Mouse (Mus musculus) lung, embryonic 16.5 days (tissue): ENCODE measurements at regions not wholly inside any gene's neighbourhood (a gene's known extent, or its start where the extent isn't known, plus 50 kb on each side); places are given as distances from the start of the nearest gene placed in this dataset.
A peak's percentile ranks its signal among the peaks of the same experiment; 100 is the strongest.

ENCODE experiments used
- ATAC-seq: fragments of 200-750 bp; cut with Nextera tagmentation; 2 replicates; pipeline ENCODE4 v1.8.0; 2017; ENCODE audit warnings: low read depth, mild to moderate bottlenecking, moderate library complexity
- H3K27ac ChIP-seq: fragments of 300-500 bp; sonication (generic); 2 replicates; pipeline ENCODE4 v1.5.1; 2014; ENCODE audit warnings: mild to moderate bottlenecking, control low read depth, low read length
- H3K27me3 ChIP-seq: fragments of 300-500 bp; sonication (generic); 2 replicates; pipeline ENCODE4 v1.6.1; 2014; ENCODE audit warnings: low read depth, low read length, mixed read lengths; ENCODE audit not compliant: control insufficient read depth, insufficient read depth
- H3K36me3 ChIP-seq: fragments of 300-500 bp; sonication (generic); 2 replicates; pipeline ENCODE4 v1.6.1; 2014; ENCODE audit warnings: low read length; ENCODE audit not compliant: control insufficient read depth, insufficient read depth
- H3K4me1 ChIP-seq: fragments of 300-500 bp; sonication (generic); replicated peaks from 2 replicates; pipeline ENCODE4 v1.6.1; 2014; ENCODE audit warnings: low read length, mixed read lengths; ENCODE audit not compliant: control insufficient read depth, insufficient read depth
- H3K4me2 ChIP-seq: fragments of 300-500 bp; sonication (generic); 2 replicates; pipeline ENCODE4 v1.6.1; 2014; ENCODE audit warnings: low read depth, low read length, control low read depth
- H3K4me3 ChIP-seq: fragments of 300-500 bp; sonication (generic); 2 replicates; pipeline ENCODE4 v1.5.1; 2014; ENCODE audit warnings: mild to moderate bottlenecking, low read length, control low read depth
- H3K9ac ChIP-seq: fragments of 300-500 bp; sonication (generic); 2 replicates; pipeline ENCODE4 v1.6.1; 2014; ENCODE audit warnings: low read length, control low read depth
- H3K9me3 ChIP-seq: fragments of 300-500 bp; sonication (generic); 2 replicates; pipeline ENCODE4 v1.6.1; 2016; ENCODE audit warnings: low read length; ENCODE audit not compliant: control insufficient read depth
- whole genome bisulfite sequencing: fragments of 180-500 bp; shearing (Covaris S2); extraction: QIAGEN DNeasy Blood & Tissue Kit; methylation state at CpG from one replicate; pipeline ENCODE4 v1.1.7; 2014; 5-methylcytosine and 5-hydroxymethylcytosine counted together

GRCm38 (mm10) chr5:111619974-111620373, 113.8 kb upstream of the Gm26897 start:
- no peaks in the 10 kb centered on the region for H3K27me3 ChIP-seq
- no peaks in the 10 kb centered on the region for H3K4me1 ChIP-seq
- peak overlapping the region; percentile 7; the same call in 1 of the 2 replicates for H3K27ac ChIP-seq
- no peaks in the 10 kb centered on the region for H3K9me3 ChIP-seq
- no peaks in the 10 kb centered on the region for H3K36me3 ChIP-seq
- no peak overlapping the region for H3K4me2 ChIP-seq
- peak; percentile 71 for ATAC-seq
- H3K9ac ChIP-seq: no peak overlapping the region; the same call in 1 of the 2 replicates
- no peak overlapping the region for H3K4me3 ChIP-seq
- WGBS: 29% methylated on average over 9 of the region's 9 CpGs

GRCm38 (mm10) chr5:111620626-111621025, 113.1 kb upstream of the Gm26897 start:
- H3K27me3 ChIP-seq: no peaks in the 10 kb centered on the region
- no peak overlapping the region for H3K9ac ChIP-seq
- no peak for ATAC-seq
- no peak overlapping the region for H3K4me3 ChIP-seq
- no peaks in the 10 kb centered on the region for H3K9me3 ChIP-seq
- no peaks in the 10 kb centered on the region for H3K4me1 ChIP-seq
- 65% methylated on average over 6 of the region's 6 CpGs for WGBS
- no peak overlapping the region for H3K4me2 ChIP-seq
- H3K27ac ChIP-seq: no peak overlapping the region; the same call in 1 of the 2 replicates
- H3K36me3 ChIP-seq: no peaks in the 10 kb centered on the region

DNA sequence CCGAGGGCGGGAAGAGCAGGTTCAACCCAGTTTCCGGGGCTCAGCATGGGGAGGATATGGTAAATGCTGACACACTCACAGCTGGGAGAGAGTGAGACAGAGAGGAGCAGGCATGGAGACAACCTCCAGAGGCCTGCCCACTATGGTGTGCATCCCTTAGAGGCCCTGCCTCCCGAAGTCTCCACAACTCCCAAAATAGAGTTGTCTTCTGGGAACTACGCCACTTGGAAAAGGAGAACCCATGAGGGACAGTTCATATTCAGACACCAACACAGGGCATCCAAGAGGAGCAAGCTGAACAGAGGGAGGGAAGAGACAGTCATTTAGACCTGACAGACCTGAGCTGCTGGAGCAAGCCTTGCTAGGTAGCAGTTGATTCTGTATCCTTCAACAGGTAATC, 111.2 kb upstream of the Gm26897 start:
- no peaks in the 10 kb centered on the region for H3K36me3 ChIP-seq
- no peaks in the 10 kb centered on the region for H3K27me3 ChIP-seq
- H3K4me3 ChIP-seq: no peak overlapping the region
- H3K4me2 ChIP-seq: no peak overlapping the region
- no peaks in the 10 kb centered on the region for H3K9me3 ChIP-seq
- no peak overlapping the region for H3K27ac ChIP-seq
- H3K9ac ChIP-seq: no peak overlapping the region
- no peaks in the 10 kb centered on the region for H3K4me1 ChIP-seq
- no peak for ATAC-seq
- 66% methylated on average over 5 of the region's 5 CpGs for WGBS

DNA sequence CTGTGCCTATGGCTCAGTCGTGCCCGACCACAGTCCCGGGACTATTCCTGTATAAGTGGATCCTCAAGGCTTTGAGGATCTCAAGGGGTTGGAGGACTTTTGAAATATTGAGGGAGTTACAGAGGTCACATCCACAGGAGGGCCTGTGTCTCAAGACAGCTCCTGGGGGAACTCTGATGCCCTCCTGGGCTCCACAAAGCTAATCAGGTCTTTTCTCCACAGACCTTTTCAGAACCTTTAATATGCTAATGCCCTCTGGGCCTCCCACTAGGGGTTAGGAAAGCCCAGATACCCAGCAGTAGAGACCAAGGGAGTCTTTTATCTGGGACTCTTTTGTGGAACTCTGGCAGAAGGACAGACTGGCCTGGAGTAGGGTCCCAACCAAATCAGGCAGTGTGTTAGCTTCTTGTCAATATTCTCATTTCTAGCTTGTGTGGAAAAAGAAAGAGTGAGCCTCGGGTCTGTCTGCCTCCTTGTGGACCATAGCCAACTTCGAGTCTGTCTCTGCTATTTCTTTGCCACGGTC, 107.4 kb upstream of the Gm26897 start:
- ATAC-seq: 0 out of 2 replicates have a peak, but pooled peaks have one; percentile 33
- Histone ChIP-seq H3K4me1 (peaks cover 2% of the 10 kb centered on the region), H3K36me3 (no peaks in the 10 kb centered on the region), H3K27ac (no peak overlapping the region), H3K9me3 (no peaks in the 10 kb centered on the region), H3K4me3 (no peak overlapping the region), H3K27me3 (no peaks in the 10 kb centered on the region), H3K4me2 (no peak overlapping the region), H3K9ac (no peak overlapping the region)
- WGBS: 27% methylated on average over 6 of the region's 6 CpGs

DNA sequence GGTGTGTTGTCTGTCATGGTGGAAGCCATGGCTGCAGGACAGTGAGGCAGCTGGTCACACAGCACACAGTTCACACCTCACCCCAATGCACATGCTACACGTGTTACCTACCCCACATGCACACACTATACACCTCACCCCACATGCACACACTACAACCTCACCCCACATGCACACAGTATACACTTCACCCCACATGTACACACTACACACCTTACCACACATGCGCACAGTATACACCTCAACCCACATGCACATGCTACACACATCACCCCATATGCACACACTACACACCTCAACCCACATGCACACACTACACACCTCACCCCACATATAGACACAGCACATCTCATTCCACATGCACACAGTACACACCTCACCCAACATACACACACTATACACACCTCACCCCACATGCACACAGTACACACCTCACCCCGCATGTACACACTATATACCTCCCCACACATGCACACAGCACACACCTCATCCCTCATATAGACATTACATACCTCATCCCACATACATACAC, 103.3 kb upstream of the Gm26897 start:
- no peak for ATAC-seq
- Histone ChIP-seq H3K27me3 (no peaks in the 10 kb centered on the region), H3K36me3 (no peaks in the 10 kb centered on the region), H3K4me3 (no peak overlapping the region), H3K27ac (no peak overlapping the region), H3K9ac (no peak overlapping the region), H3K9me3 (peaks cover 4% of the 10 kb centered on the region; the same call in 1 of the 2 replicates), H3K4me1 (peaks cover 11% of the 10 kb centered on the region), H3K4me2 (no peak overlapping the region)
- 95% methylated on average over 3 of the region's 3 CpGs for WGBS

GRCm38 (mm10) chr5:111631572-111632161, 102.1 kb upstream of the Gm26897 start:
- Histone ChIP-seq H3K9me3 (peaks cover 4% of the 10 kb centered on the region; the same call in 1 of the 2 replicates), H3K36me3 (no peaks in the 10 kb centered on the region), H3K27ac (peak overlapping the region; percentile 14), H3K27me3 (no peaks in the 10 kb centered on the region), H3K4me1 (peaks cover 11% of the 10 kb centered on the region), H3K4me2 (peak overlapping the region; percentile 9; the same call in 1 of the 2 replicates), H3K4me3 (no peak overlapping the region), H3K9ac (peak overlapping the region; percentile 44)
- 22% methylated on average over 18 of the region's 18 CpGs for WGBS
- peak; percentile 62 for ATAC-seq

DNA sequence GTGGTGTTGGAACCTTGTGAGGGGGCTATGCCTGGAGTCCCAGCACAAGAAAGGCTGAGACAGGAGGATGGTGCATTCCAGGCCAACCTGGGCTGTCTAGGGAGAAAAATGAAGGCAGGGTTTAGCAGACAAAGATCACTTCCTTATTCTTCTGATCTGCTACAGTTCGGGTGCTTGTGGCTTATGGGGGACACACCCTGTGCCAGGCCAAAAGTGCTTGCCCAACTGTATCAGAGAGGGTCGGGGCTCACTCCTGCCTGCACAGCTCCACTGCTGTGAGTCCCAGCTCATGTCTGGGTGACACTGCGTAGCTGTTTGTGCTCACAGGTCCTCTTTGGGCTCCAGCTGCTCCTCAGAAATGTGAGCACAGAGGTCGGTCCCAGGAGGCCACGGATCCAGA, 98.6 kb upstream of the Gm26897 start:
- 47% methylated on average over 5 of the region's 5 CpGs for WGBS
- Histone ChIP-seq H3K36me3 (no peaks in the 10 kb centered on the region), H3K27ac (no peak overlapping the region), H3K9me3 (peaks cover 4% of the 10 kb centered on the region; the same call in 1 of the 2 replicates), H3K4me1 (peaks cover 20% of the 10 kb centered on the region), H3K9ac (no peak overlapping the region), H3K4me3 (no peak overlapping the region), H3K27me3 (0 out of 2 replicates have a peak, but pooled peaks cover 4% of the 10 kb centered on the region), H3K4me2 (no peak overlapping the region)
- no peak for ATAC-seq

GRCm38 (mm10) chr5:111636969-111637368, 96.8 kb upstream of the Gm26897 start:
- Histone ChIP-seq H3K9ac (no peak overlapping the region), H3K27me3 (0 out of 2 replicates have a peak, but pooled peaks cover 4% of the 10 kb centered on the region), H3K4me3 (no peak overlapping the region), H3K9me3 (peaks cover 4% of the 10 kb centered on the region; the same call in 1 of the 2 replicates), H3K36me3 (no peaks in the 10 kb centered on the region), H3K4me2 (no peak overlapping the region), H3K4me1 (peaks cover 12% of the 10 kb centered on the region), H3K27ac (no peak overlapping the region)
- 17% methylated on average over 4 of the region's 4 CpGs for WGBS
- ATAC-seq: no peak

GRCm38 (mm10) chr5:111638306-111638705, 95.4 kb upstream of the Gm26897 start:
- no peak overlapping the region for H3K9ac ChIP-seq
- 0 out of 2 replicates have a peak, but pooled peaks cover 10% of the 10 kb centered on the region for H3K4me1 ChIP-seq
- H3K36me3 ChIP-seq: no peaks in the 10 kb centered on the region
- H3K4me3 ChIP-seq: no peak overlapping the region
- H3K9me3 ChIP-seq: peaks cover 4% of the 10 kb centered on the region; the same call in 1 of the 2 replicates
- no peak overlapping the region for H3K4me2 ChIP-seq
- WGBS: 54% methylated on average over 7 of the region's 7 CpGs
- no peak overlapping the region for H3K27ac ChIP-seq
- 0 out of 2 replicates have a peak, but pooled peaks cover 4% of the 10 kb centered on the region for H3K27me3 ChIP-seq
- no peak for ATAC-seq
